Mouse (Mus musculus) embryonic fibroblast, embryonic 13.5 days (primary cell): ENCODE measurements around the gene Csnk1g2.

Experiments used
- CTCF ChIP-seq: IDR thresholded peaks from 2 replicates; pipeline ENCODE4 v1.5.1; 2011; ENCODE audit warnings: mild to moderate bottlenecking, control low read depth, low read length, moderate library complexity, borderline replicate concordance; ENCODE audit not compliant: insufficient read depth
- POLR2A ChIP-seq: IDR thresholded peaks from 2 replicates; pipeline ENCODE4 v1.6.1; 2011; ENCODE audit warnings: low read depth, mild to moderate bottlenecking, control low read depth, low read length, moderate library complexity

DNA sequence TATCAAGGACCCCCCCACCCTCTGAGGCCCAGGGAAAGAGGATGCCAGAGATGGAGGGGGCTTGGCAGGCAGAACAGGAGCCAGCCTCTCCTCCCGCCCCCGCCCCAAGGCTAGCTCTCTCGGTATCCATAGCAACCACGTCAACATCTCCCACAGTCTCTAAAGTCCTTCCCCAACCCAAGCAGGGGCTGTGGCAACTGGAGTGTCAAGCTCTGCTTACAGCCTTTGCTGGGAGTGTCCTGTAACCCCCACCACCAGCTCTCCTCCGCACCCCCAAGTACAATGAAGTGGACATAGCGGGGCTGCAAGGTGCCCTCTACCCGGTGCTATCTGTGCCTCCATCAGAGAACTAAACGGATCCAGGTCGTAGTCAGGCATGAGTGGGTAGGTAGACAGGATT is 48.7 kb upstream of the Csnk1g2 start:
- TF ChIP-seq CTCF (no peak), POLR2A (no peak)
